Mouse (Mus musculus): ENCODE data around the gene Nup35. TPM values are rescaled to one million over a fixed set of nuclear protein-coding genes. Genes with fewer than 3 reads are reported as not detected.
A peak's percentile ranks its signal among the peaks of the same experiment; 100 is the strongest.

Gene Nup35
- 71.2 and 71.7 TPM in 2 replicates for polyA plus RNA-seq (2014; fragmentation: Nextera tagmentation; extraction: Ambion mirVana)

- no peaks in the 10 kb centered on the region for H3K36me3 ChIP-seq (ENCODE audit: control insufficient read depth, insufficient read depth, low read length)
- DNase-seq (ENCODE audit: low spot score, missing footprints): peak; percentile 99
- peak within 1 kb of the TSS; percentile 70 for H3K9ac ChIP-seq (ENCODE audit: low read length)
- no peaks in the 10 kb centered on the region for H3K27me3 ChIP-seq (ENCODE audit: control insufficient read depth, insufficient read depth, low read length)
- H3K27ac ChIP-seq (ENCODE audit: low read depth, low read length): no peak within 1 kb of the TSS; the same call in 1 of the 2 replicates
- H3K4me2 ChIP-seq: peak within 1 kb of the TSS; percentile 79
- peak; percentile 100 for ATAC-seq (ENCODE audit: low FRiP score)
- H3K4me1 ChIP-seq (ENCODE audit: control insufficient read depth, insufficient read depth, low read length): no peaks in the 10 kb centered on the region
- peak within 1 kb of the TSS; percentile 43 for H3K4me3 ChIP-seq (ENCODE audit: low read depth, low read length)
- 2% methylated on average over 21 of the region's 21 CpGs for WGBS
- no peaks in the 10 kb centered on the region for H3K9me3 ChIP-seq (ENCODE audit: control insufficient read depth, low read length)
These were observed at the start of gene Nup35, which contains the start of gene Dusp19 for GRCm38 (mm10) chr2:80616854-80617737. Nup35 (plus strand) TSS chr2:80617236. Dusp19 (plus strand) TSS chr2:80617045.

DNA sequence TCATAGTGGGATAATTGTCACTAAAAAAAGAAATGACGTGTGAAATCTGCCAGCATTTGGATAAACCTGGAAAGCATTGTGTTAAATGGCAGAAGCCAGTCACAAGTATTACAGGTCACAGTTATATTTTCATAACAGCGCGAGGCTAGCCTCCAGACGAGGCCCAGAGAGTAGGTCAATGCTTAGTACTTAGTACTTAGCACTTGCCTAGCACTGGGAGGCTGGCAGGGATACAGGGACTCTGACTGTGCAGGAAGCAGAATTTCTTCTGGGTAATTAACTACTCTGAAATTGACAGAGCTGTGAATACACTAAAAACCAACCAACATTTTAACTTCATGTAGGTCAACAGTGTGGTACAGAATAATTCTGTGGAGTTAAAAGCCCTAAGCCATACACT, 49.6 kb upstream of the Nup35 start:
- no peak overlapping the region for H3K4me2 ChIP-seq
- H3K9me3 ChIP-seq (ENCODE audit: control insufficient read depth, low read length): no peaks in the 10 kb centered on the region
- DNase-seq (ENCODE audit: low spot score, missing footprints) (no peak), ATAC-seq (ENCODE audit: low FRiP score) (no peak)
- H3K4me3 ChIP-seq (ENCODE audit: low read depth, low read length): no peak overlapping the region
- WGBS: 92% methylated on average over 4 of the region's 4 CpGs
- no peaks in the 10 kb centered on the region for H3K27me3 ChIP-seq (ENCODE audit: control insufficient read depth, insufficient read depth, low read length)
- H3K9ac ChIP-seq (ENCODE audit: low read length): no peak overlapping the region
- no peak overlapping the region for H3K27ac ChIP-seq (ENCODE audit: low read depth, low read length)
- H3K36me3 ChIP-seq (ENCODE audit: control insufficient read depth, insufficient read depth, low read length): no peaks in the 10 kb centered on the region
- H3K4me1 ChIP-seq (ENCODE audit: control insufficient read depth, insufficient read depth, low read length): no peaks in the 10 kb centered on the region; the same call in 1 of the 2 replicates

DNA sequence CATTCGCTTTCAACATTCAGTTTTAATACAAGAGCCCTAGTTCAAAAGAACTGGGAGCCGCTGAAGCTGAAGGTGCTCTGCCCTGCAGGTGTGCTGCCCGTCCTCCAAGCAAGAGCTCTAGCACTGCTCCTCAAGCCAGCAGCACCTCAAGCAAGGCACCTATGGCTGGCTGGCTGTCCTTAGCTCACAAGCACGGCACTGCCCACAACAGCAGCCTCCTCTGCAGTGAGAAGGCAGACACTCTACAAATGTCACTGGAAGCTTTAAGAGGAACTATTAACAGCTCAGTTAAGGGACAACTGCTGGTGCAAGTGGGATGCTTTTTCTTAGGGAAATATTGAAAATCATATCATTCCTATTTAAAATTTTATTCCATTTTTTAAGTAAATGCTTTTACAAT, 46.4 kb upstream of the Nup35 start:
- ATAC-seq (ENCODE audit: low FRiP score) (no peak), DNase-seq (ENCODE audit: low spot score, missing footprints) (no peak)
- Histone ChIP-seq H3K4me2 (no peak overlapping the region), H3K4me3 (ENCODE audit: low read depth, low read length) (no peak overlapping the region), H3K4me1 (ENCODE audit: control insufficient read depth, insufficient read depth, low read length) (no peaks in the 10 kb centered on the region), H3K36me3 (ENCODE audit: control insufficient read depth, insufficient read depth, low read length) (no peaks in the 10 kb centered on the region), H3K27ac (ENCODE audit: low read depth, low read length) (no peak overlapping the region), H3K9me3 (ENCODE audit: control insufficient read depth, low read length) (no peaks in the 10 kb centered on the region), H3K27me3 (ENCODE audit: control insufficient read depth, insufficient read depth, low read length) (no peaks in the 10 kb centered on the region), H3K9ac (ENCODE audit: low read length) (no peak overlapping the region)
- WGBS: 77% methylated on average over 4 of the region's 4 CpGs

DNA sequence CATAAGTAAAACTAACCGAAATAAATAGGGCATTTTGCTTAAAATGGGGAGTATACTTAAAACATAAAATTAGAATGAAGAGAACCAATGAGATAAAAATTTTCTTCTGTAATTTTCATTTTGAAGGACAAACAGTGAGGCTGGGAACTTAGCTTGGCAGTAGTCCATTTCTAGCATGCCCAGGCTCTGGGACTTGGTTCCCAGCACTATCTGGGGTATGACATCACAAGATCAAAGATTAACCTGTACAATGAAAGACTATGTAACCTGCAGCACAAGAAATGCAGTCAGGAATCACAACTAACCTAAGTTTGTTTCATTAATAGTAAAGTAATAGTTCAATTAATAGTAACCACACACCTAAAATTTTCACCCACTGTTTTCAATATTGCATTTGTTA, 39.8 kb upstream of the Nup35 start:
- Histone ChIP-seq H3K4me1 (ENCODE audit: control insufficient read depth, insufficient read depth, low read length) (peaks cover 14% of the 10 kb centered on the region), H3K36me3 (ENCODE audit: control insufficient read depth, insufficient read depth, low read length) (no peaks in the 10 kb centered on the region), H3K9me3 (ENCODE audit: control insufficient read depth, low read length) (no peaks in the 10 kb centered on the region), H3K4me2 (no peak overlapping the region), H3K27me3 (ENCODE audit: control insufficient read depth, insufficient read depth, low read length) (no peaks in the 10 kb centered on the region), H3K4me3 (ENCODE audit: low read depth, low read length) (no peak overlapping the region), H3K9ac (ENCODE audit: low read length) (no peak overlapping the region), H3K27ac (ENCODE audit: low read depth, low read length) (no peak overlapping the region)
- DNase-seq (ENCODE audit: low spot score, missing footprints) (no peak), ATAC-seq (ENCODE audit: low FRiP score) (no peak)
- WGBS: 91% methylated on average over 1 of the region's 1 CpGs

DNA sequence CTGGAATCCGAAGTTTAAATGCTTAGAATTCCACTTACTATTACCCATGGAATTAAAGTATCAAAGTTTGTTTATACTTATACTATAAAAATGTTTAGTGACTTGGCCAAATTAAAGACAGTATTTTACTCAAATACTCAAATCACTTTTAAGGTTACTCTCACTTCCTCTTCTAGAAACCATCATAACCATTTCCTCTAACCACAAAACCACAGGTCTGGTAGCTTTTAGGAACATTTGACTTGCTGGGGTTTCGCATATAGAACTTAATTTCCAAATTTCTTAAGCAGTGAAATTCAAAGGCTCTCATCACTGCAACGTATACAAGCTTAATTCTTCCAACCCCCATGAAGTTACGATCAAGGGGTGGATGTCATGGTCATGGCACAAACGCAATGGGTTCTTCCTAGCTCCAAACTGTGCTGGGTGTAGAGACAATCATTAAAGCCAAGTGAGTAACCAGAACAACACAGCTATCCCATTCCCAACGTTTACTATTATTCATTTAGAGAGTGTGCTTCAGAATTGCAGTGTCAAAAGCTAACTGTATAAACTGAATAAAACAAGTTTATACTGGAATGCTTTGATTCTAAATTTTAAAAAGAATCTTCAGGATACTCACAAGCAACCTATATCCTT, 37.7 kb upstream of the Nup35 start:
- Histone ChIP-seq H3K27me3 (ENCODE audit: control insufficient read depth, insufficient read depth, low read length) (no peaks in the 10 kb centered on the region), H3K9me3 (ENCODE audit: control insufficient read depth, low read length) (no peaks in the 10 kb centered on the region), H3K36me3 (ENCODE audit: control insufficient read depth, insufficient read depth, low read length) (no peaks in the 10 kb centered on the region), H3K27ac (ENCODE audit: low read depth, low read length) (no peak overlapping the region), H3K4me2 (peak overlapping the region; percentile 54), H3K9ac (ENCODE audit: low read length) (no peak overlapping the region; the same call in 1 of the 2 replicates), H3K4me1 (ENCODE audit: control insufficient read depth, insufficient read depth, low read length) (peaks cover 14% of the 10 kb centered on the region), H3K4me3 (ENCODE audit: low read depth, low read length) (peak overlapping the region; percentile 20)
- DNase-seq (ENCODE audit: low spot score, missing footprints): peak; percentile 87
- no peak for ATAC-seq (ENCODE audit: low FRiP score)
- WGBS: 49% methylated on average over 6 of the region's 6 CpGs

- Histone ChIP-seq H3K36me3 (ENCODE audit: control insufficient read depth, insufficient read depth, low read length) (no peaks in the 10 kb centered on the region), H3K9me3 (ENCODE audit: control insufficient read depth, low read length) (no peaks in the 10 kb centered on the region), H3K27me3 (ENCODE audit: control insufficient read depth, insufficient read depth, low read length) (no peaks in the 10 kb centered on the region), H3K4me1 (ENCODE audit: control insufficient read depth, insufficient read depth, low read length) (peaks cover 14% of the 10 kb centered on the region), H3K4me2 (peak overlapping the region; percentile 54), H3K27ac (ENCODE audit: low read depth, low read length) (peak overlapping the region; percentile 93), H3K4me3 (ENCODE audit: low read depth, low read length) (peak overlapping the region; percentile 89), H3K9ac (ENCODE audit: low read length) (peak overlapping the region; percentile 98)
- ATAC-seq (ENCODE audit: low FRiP score) (peak; percentile 67), DNase-seq (ENCODE audit: low spot score, missing footprints) (peak; percentile 96)
- under 1% methylated on average over 46 of the region's 65 CpGs for WGBS
These were observed 36.6 kb upstream of the Nup35 start for GRCm38 (mm10) chr2:80580311-80580961.

DNA sequence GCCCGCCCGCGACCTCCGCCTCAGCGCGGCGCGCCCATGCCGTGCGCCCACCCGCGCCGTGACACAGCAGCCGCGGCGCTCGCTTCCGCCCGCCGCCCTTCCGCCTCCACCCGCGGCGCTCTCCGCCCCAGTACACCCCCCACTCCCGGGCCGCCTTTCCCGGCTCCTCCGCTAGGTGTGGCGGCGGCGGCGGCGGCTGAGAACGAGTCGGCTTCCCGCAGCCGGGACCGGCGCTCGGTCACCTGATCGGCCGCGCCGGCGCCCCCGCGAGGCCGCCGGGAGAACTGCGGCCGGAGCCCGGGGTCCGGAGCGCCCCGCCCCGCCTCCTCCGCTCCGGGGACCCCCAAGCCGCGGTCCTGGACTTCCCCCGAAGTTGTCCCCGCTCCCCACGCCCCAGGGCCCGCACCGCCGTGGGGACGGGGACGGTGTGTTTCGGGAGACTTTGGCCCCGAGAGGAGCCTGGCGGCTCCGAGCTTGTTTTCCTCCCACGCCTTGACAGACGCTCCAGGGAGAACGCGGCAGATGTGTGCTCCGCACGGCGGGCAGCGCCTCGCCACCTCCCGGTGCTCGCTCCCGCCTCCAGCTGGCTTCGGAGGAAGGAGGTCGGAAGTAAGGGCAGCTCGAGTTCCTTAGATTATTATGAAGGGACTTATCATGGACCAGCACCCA, 35.9 kb upstream of the Nup35 start, which contains the start of gene Nckap1:
Gene Nckap1, minus strand, starts transcription at position 338 of the 669 bp plus-strand sequence.
- Histone ChIP-seq H3K27ac (ENCODE audit: low read depth, low read length) (peak within 1 kb of the TSS; percentile 93), H3K4me1 (ENCODE audit: control insufficient read depth, insufficient read depth, low read length) (peaks cover 14% of the 10 kb centered on the region), H3K9ac (ENCODE audit: low read length) (peak within 1 kb of the TSS; percentile 98), H3K27me3 (ENCODE audit: control insufficient read depth, insufficient read depth, low read length) (no peaks in the 10 kb centered on the region), H3K36me3 (ENCODE audit: control insufficient read depth, insufficient read depth, low read length) (no peaks in the 10 kb centered on the region), H3K9me3 (ENCODE audit: control insufficient read depth, low read length) (no peaks in the 10 kb centered on the region), H3K4me2 (peak within 1 kb of the TSS; percentile 54), H3K4me3 (ENCODE audit: low read depth, low read length) (peak within 1 kb of the TSS; percentile 89)
- WGBS: under 1% methylated on average over 65 of the region's 88 CpGs
- ATAC-seq (ENCODE audit: low FRiP score) (peak; percentile 97), DNase-seq (ENCODE audit: low spot score, missing footprints) (peak; percentile 99)

DNA sequence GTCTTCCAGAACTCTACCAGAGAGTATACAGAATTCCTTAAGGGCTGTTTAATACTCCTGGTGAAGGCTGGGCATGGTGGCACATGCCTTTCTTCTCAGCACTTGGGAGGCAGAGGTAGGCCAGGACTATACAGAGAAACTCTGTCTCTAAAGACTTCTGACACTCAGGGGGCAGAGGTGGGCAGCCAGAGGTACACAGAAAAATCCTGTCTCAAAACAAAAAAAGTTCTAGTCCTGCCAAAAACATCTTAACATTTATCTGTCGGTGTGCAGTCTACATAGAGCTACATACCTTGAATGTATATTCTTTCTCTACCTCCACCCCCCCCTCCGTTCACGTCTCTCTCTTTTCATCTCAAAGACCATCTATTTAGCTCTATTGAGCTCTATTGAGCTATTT, 34.7 kb upstream of the Nup35 start:
- Histone ChIP-seq H3K9me3 (ENCODE audit: control insufficient read depth, low read length) (no peaks in the 10 kb centered on the region), H3K27ac (ENCODE audit: low read depth, low read length) (no peak overlapping the region), H3K4me3 (ENCODE audit: low read depth, low read length) (no peak overlapping the region), H3K4me1 (ENCODE audit: control insufficient read depth, insufficient read depth, low read length) (peaks cover 14% of the 10 kb centered on the region), H3K36me3 (ENCODE audit: control insufficient read depth, insufficient read depth, low read length) (no peaks in the 10 kb centered on the region), H3K9ac (ENCODE audit: low read length) (no peak overlapping the region), H3K4me2 (no peak overlapping the region), H3K27me3 (ENCODE audit: control insufficient read depth, insufficient read depth, low read length) (no peaks in the 10 kb centered on the region)
- WGBS: 88% methylated on average over 3 of the region's 3 CpGs
- DNase-seq (ENCODE audit: low spot score, missing footprints): peak; percentile 84
- ATAC-seq (ENCODE audit: low FRiP score): no peak

All from midbrain, embryonic 11.5 days (tissue).